Mouse (Mus musculus): Measurements from ENCODE around the gene Hcst. TPM values are rescaled to one million over a fixed set of nuclear protein-coding genes. Genes with fewer than 3 reads are reported as not detected.

The Hcst gene
- 1.1 TPM in 1 of 2 replicates, not detected in the other for polyA plus RNA-seq (2014; fragmentation: Nextera tagmentation; extraction: Ambion mirVana)

DNA sequence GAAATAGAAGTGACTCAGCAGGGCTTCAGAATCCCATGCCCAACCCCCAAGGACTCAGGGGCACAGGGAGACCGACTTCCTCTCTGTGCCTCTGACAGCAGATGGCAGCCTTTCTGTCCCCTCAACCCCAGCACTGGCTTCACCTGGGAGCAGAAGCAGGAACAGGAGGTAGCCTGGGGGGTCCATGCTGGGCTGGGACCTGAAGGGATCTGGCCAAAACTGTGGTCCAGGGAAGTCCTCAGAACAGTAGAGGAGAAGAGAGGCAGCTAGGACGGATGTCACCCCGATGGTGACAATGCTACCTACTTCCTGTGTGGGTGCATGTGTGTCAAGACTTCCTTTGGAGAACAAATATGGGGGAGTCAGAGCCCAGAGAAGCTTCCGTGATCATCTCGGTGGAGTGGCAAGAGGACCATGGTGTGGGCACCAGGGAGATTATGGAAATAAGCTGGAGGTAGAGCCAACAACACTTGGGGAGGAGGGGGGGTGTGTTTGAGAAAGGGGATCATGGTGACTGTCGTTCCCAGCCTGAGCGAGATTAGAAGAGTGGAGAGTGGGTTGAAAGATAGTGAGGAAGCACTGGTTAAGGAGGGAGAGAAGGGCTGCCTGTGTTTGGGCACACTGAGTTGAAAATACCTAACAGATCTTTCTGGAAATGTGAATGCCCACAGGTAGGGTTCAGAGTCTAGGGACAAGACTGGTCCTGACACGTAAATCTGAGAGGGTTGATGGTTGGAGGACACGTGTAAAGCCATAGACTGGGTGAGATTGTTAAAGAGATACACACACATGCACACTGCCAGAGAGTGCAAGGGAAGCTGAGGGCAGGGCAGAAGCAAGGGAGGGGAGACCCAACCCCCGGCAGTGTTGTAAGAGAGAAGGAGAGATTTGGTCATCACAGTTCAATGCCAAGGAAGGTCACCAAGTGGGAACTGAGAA lies at the start of gene Hcst:
Gene Hcst, minus strand, starts transcription at position 294 of the 939 bp plus-strand sequence.
- H3K4me2 ChIP-seq (replicated peaks), result no peak within 1 kb of the TSS
- H3K27ac ChIP-seq, result no peak within 1 kb of the TSS
- no peaks in the 10 kb centered on the region for H3K9me3 ChIP-seq (ENCODE audit: control insufficient read depth, low read length)
- no peak within 1 kb of the TSS for H3K9ac ChIP-seq
- H3K4me3 ChIP-seq (replicated peaks; ENCODE audit: low read length), result no peak within 1 kb of the TSS
- H3K4me1 ChIP-seq (replicated peaks; ENCODE audit: control insufficient read depth, insufficient read depth, low read length), result peaks cover 20% of the 10 kb centered on the region
- 77% methylated on average over 10 of the region's 10 CpGs for WGBS
- no peak for ATAC-seq (ENCODE audit: low FRiP score)
- H3K27me3 ChIP-seq (ENCODE audit: control insufficient read depth, insufficient read depth, low read length), result no peaks in the 10 kb centered on the region
- no peak for DNase-seq (ENCODE audit: low spot score)
- no peaks in the 10 kb centered on the region for H3K36me3 ChIP-seq (replicated peaks; ENCODE audit: control insufficient read depth, insufficient read depth)

DNA sequence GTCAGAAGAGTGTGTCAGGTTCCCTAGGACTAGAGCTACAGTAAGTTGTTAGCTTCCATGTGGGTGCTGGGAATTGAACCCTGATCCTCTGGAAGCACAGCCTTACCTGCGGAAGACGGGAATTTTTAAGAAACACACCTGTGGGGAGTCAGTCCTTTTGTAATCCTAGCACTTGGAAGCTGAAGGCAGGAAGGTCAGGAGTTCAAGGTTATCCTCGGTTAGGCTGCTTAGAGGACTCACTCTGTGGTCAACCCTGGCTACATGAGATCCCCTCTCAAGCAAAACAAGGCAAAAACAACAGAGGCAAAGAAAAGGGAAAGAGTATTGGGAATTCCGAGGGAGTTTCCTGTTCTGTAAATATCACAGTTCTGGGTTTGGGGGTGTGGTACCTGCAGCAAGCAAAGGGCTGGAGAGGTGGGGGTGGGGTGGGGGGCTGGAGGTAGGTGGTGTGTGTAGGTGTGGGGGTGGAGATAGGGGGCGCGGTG lies 45.2 kb upstream of the Hcst start:
- Histone ChIP-seq H3K4me2 (replicated peaks) (no peak overlapping the region), H3K27me3 (ENCODE audit: control insufficient read depth, insufficient read depth, low read length) (peaks cover 83% of the 10 kb centered on the region), H3K4me1 (replicated peaks; ENCODE audit: control insufficient read depth, insufficient read depth, low read length) (no peaks in the 10 kb centered on the region), H3K36me3 (replicated peaks; ENCODE audit: control insufficient read depth, insufficient read depth) (no peaks in the 10 kb centered on the region), H3K9me3 (ENCODE audit: control insufficient read depth, low read length) (no peaks in the 10 kb centered on the region), H3K27ac (no peak overlapping the region), H3K4me3 (replicated peaks; ENCODE audit: low read length) (no peak overlapping the region), H3K9ac (no peak overlapping the region)
- ATAC-seq (ENCODE audit: low FRiP score) (no peak), DNase-seq (ENCODE audit: low spot score) (no peak)
- 15% methylated on average over 6 of the region's 6 CpGs for WGBS

DNA sequence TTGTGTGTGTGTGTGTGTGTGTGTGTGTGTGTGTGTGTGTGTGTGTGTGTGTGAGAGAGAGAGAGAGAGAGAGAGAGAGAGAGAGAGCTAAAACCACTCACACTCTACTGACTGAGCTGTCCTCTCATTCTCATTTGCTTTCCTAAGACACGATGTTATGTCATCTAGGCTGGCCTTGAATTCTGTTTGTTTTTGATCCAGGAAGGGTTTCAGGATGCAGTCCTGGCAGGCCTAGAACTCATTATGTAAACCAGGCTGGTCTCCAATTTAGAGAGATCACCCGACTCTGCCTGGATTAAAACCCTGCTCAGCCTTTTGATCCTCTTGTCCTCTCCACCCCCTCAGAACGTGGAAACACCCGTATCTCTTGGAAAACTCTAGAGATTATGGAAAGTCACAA lies 44.3 kb upstream of the Hcst start:
- no peaks in the 10 kb centered on the region for H3K4me1 ChIP-seq (replicated peaks; ENCODE audit: control insufficient read depth, insufficient read depth, low read length)
- DNase-seq (ENCODE audit: low spot score) (no peak), ATAC-seq (ENCODE audit: low FRiP score) (no peak)
- no peaks in the 10 kb centered on the region for H3K9me3 ChIP-seq (ENCODE audit: control insufficient read depth, low read length)
- H3K9ac ChIP-seq, result no peak overlapping the region
- H3K4me3 ChIP-seq (replicated peaks; ENCODE audit: low read length), result no peak overlapping the region
- H3K27ac ChIP-seq, result no peak overlapping the region
- peaks cover 87% of the 10 kb centered on the region for H3K27me3 ChIP-seq (ENCODE audit: control insufficient read depth, insufficient read depth, low read length)
- no peak overlapping the region for H3K4me2 ChIP-seq (replicated peaks)
- 24% methylated on average over 4 of the region's 4 CpGs for WGBS
- H3K36me3 ChIP-seq (replicated peaks; ENCODE audit: control insufficient read depth, insufficient read depth), result no peaks in the 10 kb centered on the region

DNA sequence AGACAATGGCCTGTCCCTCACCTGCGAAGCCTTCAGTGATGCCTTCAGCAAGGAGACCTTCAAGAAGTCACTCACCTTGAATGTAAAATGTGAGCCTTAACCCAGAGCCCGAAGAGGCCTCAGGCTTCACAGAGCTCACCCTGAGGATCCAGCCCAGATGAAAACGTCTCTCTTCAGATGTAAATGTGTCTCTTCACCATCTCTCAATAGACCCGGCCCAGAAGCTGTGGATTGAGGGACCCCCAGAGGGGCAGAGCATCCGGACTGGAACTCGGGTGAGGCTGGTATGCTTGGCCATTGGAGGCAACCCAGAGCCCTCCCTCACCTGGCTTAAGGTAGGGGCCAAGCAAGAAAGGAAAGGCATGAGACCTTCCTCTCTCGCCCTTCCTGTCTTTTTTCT lies 43.9 kb upstream of the Hcst start:
- 20% methylated on average over 7 of the region's 7 CpGs for WGBS
- Histone ChIP-seq H3K4me2 (replicated peaks) (no peak overlapping the region), H3K9me3 (ENCODE audit: control insufficient read depth, low read length) (no peaks in the 10 kb centered on the region), H3K27me3 (ENCODE audit: control insufficient read depth, insufficient read depth, low read length) (peaks cover 86% of the 10 kb centered on the region), H3K4me3 (replicated peaks; ENCODE audit: low read length) (no peak overlapping the region), H3K36me3 (replicated peaks; ENCODE audit: control insufficient read depth, insufficient read depth) (no peaks in the 10 kb centered on the region), H3K27ac (no peak overlapping the region), H3K4me1 (replicated peaks; ENCODE audit: control insufficient read depth, insufficient read depth, low read length) (no peaks in the 10 kb centered on the region), H3K9ac (no peak overlapping the region)
- no peak for DNase-seq (ENCODE audit: low spot score)
- no peak for ATAC-seq (ENCODE audit: low FRiP score)

GRCm38 (mm10) chr7:30459484-30459883 lies 39.8 kb upstream of the Hcst start:
- Histone ChIP-seq H3K27ac (no peak overlapping the region), H3K9me3 (ENCODE audit: control insufficient read depth, low read length) (no peaks in the 10 kb centered on the region), H3K4me1 (replicated peaks; ENCODE audit: control insufficient read depth, insufficient read depth, low read length) (peaks cover 22% of the 10 kb centered on the region), H3K9ac (no peak overlapping the region), H3K4me3 (replicated peaks; ENCODE audit: low read length) (no peak overlapping the region), H3K27me3 (ENCODE audit: control insufficient read depth, insufficient read depth, low read length) (peaks cover 79% of the 10 kb centered on the region), H3K36me3 (replicated peaks; ENCODE audit: control insufficient read depth, insufficient read depth) (no peaks in the 10 kb centered on the region), H3K4me2 (replicated peaks) (no peak overlapping the region)
- 25% methylated on average over 6 of the region's 6 CpGs for WGBS
- no peak for DNase-seq (ENCODE audit: low spot score)
- no peak for ATAC-seq (ENCODE audit: low FRiP score)

- Histone ChIP-seq H3K9ac (peak within 1 kb of the TSS; percentile 41), H3K27me3 (ENCODE audit: control insufficient read depth, insufficient read depth, low read length) (peaks cover 83% of the 10 kb centered on the region), H3K4me3 (replicated peaks; ENCODE audit: low read length) (peak within 1 kb of the TSS; percentile 22), H3K27ac (no peak within 1 kb of the TSS), H3K4me2 (replicated peaks) (peak within 1 kb of the TSS; percentile 52), H3K9me3 (ENCODE audit: control insufficient read depth, low read length) (no peaks in the 10 kb centered on the region), H3K36me3 (replicated peaks; ENCODE audit: control insufficient read depth, insufficient read depth) (no peaks in the 10 kb centered on the region), H3K4me1 (replicated peaks; ENCODE audit: control insufficient read depth, insufficient read depth, low read length) (peaks cover 22% of the 10 kb centered on the region)
- DNase-seq (ENCODE audit: low spot score), result peak; percentile 62
- WGBS, result under 1% methylated on average over 16 of the region's 16 CpGs
- ATAC-seq (ENCODE audit: low FRiP score), result peak; percentile 84
Observed at GRCm38 (mm10) chr7:30457629-30458330, 38.1 kb upstream of the Hcst start, which contains the start of the genes Kirrel2 and Nphs1. TSS of gene Kirrel2 (minus strand) at chr7:30457690. TSS of gene Nphs1 (plus strand) at chr7:30458315.

GRCm38 (mm10) chr7:30456911-30457628 lies 37.4 kb upstream of the Hcst start:
- Histone ChIP-seq H3K27me3 (ENCODE audit: control insufficient read depth, insufficient read depth, low read length) (peaks cover 82% of the 10 kb centered on the region), H3K9ac (peak overlapping the region; percentile 41), H3K9me3 (ENCODE audit: control insufficient read depth, low read length) (no peaks in the 10 kb centered on the region), H3K4me2 (replicated peaks) (peak overlapping the region; percentile 52), H3K36me3 (replicated peaks; ENCODE audit: control insufficient read depth, insufficient read depth) (no peaks in the 10 kb centered on the region), H3K4me1 (replicated peaks; ENCODE audit: control insufficient read depth, insufficient read depth, low read length) (peaks cover 22% of the 10 kb centered on the region), H3K27ac (no peak overlapping the region), H3K4me3 (replicated peaks; ENCODE audit: low read length) (peak overlapping the region; percentile 22)
- WGBS, result under 1% methylated on average over 30 of the region's 31 CpGs
- DNase-seq (ENCODE audit: low spot score) (no peak), ATAC-seq (ENCODE audit: low FRiP score) (peak; percentile 35; the same call in 1 of the 2 replicates)

GRCm38 (mm10) chr7:30456487-30456886 lies 36.8 kb upstream of the Hcst start:
- WGBS, result 1% methylated on average over 9 of the region's 9 CpGs
- H3K4me1 ChIP-seq (replicated peaks; ENCODE audit: control insufficient read depth, insufficient read depth, low read length), result peaks cover 22% of the 10 kb centered on the region
- peak overlapping the region; percentile 22 for H3K4me3 ChIP-seq (replicated peaks; ENCODE audit: low read length)
- ATAC-seq (ENCODE audit: low FRiP score), result no peak
- H3K27me3 ChIP-seq (ENCODE audit: control insufficient read depth, insufficient read depth, low read length), result peaks cover 76% of the 10 kb centered on the region
- peak overlapping the region; percentile 52 for H3K4me2 ChIP-seq (replicated peaks)
- H3K36me3 ChIP-seq (replicated peaks; ENCODE audit: control insufficient read depth, insufficient read depth), result no peaks in the 10 kb centered on the region
- H3K9me3 ChIP-seq (ENCODE audit: control insufficient read depth, low read length), result no peaks in the 10 kb centered on the region
- H3K27ac ChIP-seq, result no peak overlapping the region
- DNase-seq (ENCODE audit: low spot score), result no peak
- H3K9ac ChIP-seq, result 0 out of 2 replicates have a peak overlapping the region, but pooled peaks have one; percentile 4
